Mouse (Mus musculus) mammary gland, adult 2 months (tissue): ENCODE data around the gene Gm21739. TPM values are rescaled to one million over a fixed set of nuclear protein-coding genes. Genes with fewer than 3 reads are reported as not detected.

Source experiments
- polyA plus RNA-seq: library from polyadenylated mRNA; depleted of rRNA; stranded (reverse); fragments of >200 nt; gene quantifications from 2 replicates; pipeline ENCODE4 v1.2.3, GENCODE M21; 2012; ENCODE audit warnings: low replicate concordance; rRNA removed

Gene Gm21739
- not detected in 2 replicates for polyA plus RNA-seq

GRCm38 (mm10) chrY:44264344-44264743 lies at the start of gene Gm21739:
Gene Gm21739 (minus strand): TSS chrY:44264444.

